Mouse (Mus musculus) MEL (cell line): ENCODE measurements around the gene Ngb.

ENCODE experiments used
- CTCF ChIP-seq, 3 experiments: IDR thresholded peaks in 2 of 3; conservative IDR thresholded peaks in 1 of 3; 2 replicates each; pipeline ENCODE4 v1.5.1; 2011 to 2012; ENCODE audit warnings: low read length in 3 of 3, low read depth in 2 of 3, mild to moderate bottlenecking in 2 of 3, improper control_type of control experiment in 1 of 3, inconsistent platforms in 1 of 3, mixed read lengths in 1 of 3, moderate library complexity in 1 of 3; ENCODE audit not compliant: control insufficient read depth in 1 of 3, insufficient read depth in 1 of 3, poor library complexity in 1 of 3, severe bottlenecking in 1 of 3
- NELFE ChIP-seq: IDR thresholded peaks from 2 replicates; pipeline ENCODE4 v1.6.1; 2011; ENCODE audit warnings: low read depth, low read length, improper control_type of control experiment
- SIN3A ChIP-seq: IDR thresholded peaks from 2 replicates; pipeline ENCODE4 v1.6.1; 2012; ENCODE audit warnings: low read length, improper control_type of control experiment, inconsistent platforms
- TBP ChIP-seq: IDR thresholded peaks from 2 replicates; pipeline ENCODE4 v1.8.0; 2011; ENCODE audit warnings: low read depth, low read length, improper control_type of control experiment
- ZKSCAN1 ChIP-seq: IDR thresholded peaks from 2 replicates; pipeline ENCODE4 v1.6.1; 2012; ENCODE audit warnings: low read depth, mild to moderate bottlenecking, inconsistent platforms, low read length, improper control_type of control experiment, moderate library complexity

DNA sequence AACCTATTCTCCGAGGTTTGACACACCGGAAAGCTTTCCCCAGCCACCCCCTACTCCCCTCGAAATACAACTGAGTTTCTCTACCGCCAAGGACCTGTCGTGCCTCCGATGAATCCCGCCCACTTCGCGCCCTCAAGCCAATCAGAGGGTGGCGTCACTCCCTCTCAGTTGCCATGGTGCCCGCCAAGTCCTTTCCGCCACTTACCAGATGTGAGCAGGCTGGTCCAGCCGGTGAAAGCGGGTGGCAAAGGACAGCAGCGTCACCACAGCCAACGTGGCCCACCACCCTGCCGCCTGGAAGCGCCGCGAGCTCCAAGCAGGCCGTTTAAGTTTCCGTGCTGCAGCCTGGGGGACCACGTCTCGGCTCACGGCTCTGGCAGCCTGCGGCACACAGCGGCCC, 44.6 kb upstream of the Ngb start, which contains the start of gene Gstz1:
- TF ChIP-seq ZKSCAN1 (no peak), TBP (no peak), NELFE (peak; percentile 31; the same call in 1 of the 2 replicates), SIN3A (peak; percentile 91), CTCF (IDR thresholded peaks at IDR 0.05 in 2 of 3, conservative IDR thresholded peaks at IDR 0.05 in 1 of 3; ENCODE audit: control insufficient read depth in 1 of 3, insufficient read depth in 1 of 3, low read depth in 2 of 3, low read length in 3 of 3, poor library complexity in 1 of 3, severe bottlenecking in 1 of 3) (no peak)
